Mouse (Mus musculus): ENCODE data around the gene Polg. TPM values are rescaled to one million over a fixed set of nuclear protein-coding genes. Genes with fewer than 3 reads are reported as not detected.

The Polg gene
- polyA plus RNA-seq, 1 experiment from 2014 or later: 29.7 TPM

Small RNA genes within 50 kb of the gene (microRNA-seq; reads per million reads assigned to microRNA genes)
- 758 reads per million, percentile 75 among the genes with 10 or more reads in this experiment for gene Mir9-3

Other genes with a start within 250 kb of the Polg start
- 16.9 and 17.3 TPM in 2 replicates for gene Abhd2, start 193.2 kb downstream of the Polg start, polyA plus RNA-seq (2015; fragmentation: Nextera tagmentation; extraction: Ambion mirVana)
- 40.5 and 52.8 TPM in 2 replicates for gene Rlbp1, start 79.3 kb downstream of the Polg start, polyA plus RNA-seq (2015; fragmentation: Nextera tagmentation; extraction: Ambion mirVana)
- gene Fanci, start 74.4 kb downstream of the Polg start, polyA plus RNA-seq (2015; fragmentation: Nextera tagmentation; extraction: Ambion mirVana): 10.3 and 11.4 TPM in 2 replicates
- gene Rhcg, start 151.3 kb upstream of the Polg start, polyA plus RNA-seq (2015; fragmentation: Nextera tagmentation; extraction: Ambion mirVana): 6.2 and 7.5 TPM in 2 replicates
- 7.6 and 8.1 TPM in 2 replicates for gene Ticrr, start 193.8 kb upstream of the Polg start, polyA plus RNA-seq (2015; fragmentation: Nextera tagmentation; extraction: Ambion mirVana)
- gene Kif7, start 249.4 kb upstream of the Polg start, polyA plus RNA-seq (2015; fragmentation: Nextera tagmentation; extraction: Ambion mirVana): 3.0 and 3.5 TPM in 2 replicates

All from forebrain, embryonic 13.5 days (tissue).